Mouse (Mus musculus): ENCODE measurements around the gene Cdip1.

GRCm38 (mm10) chr16:4782515-4782914 lies 7.6 kb downstream of the Cdip1 start:
- TF ChIP-seq ZC3H11A (IDR thresholded peaks at IDR 0.05; ENCODE audit: borderline replicate concordance, low read depth, low read length) (no peak), HCFC1 (IDR thresholded peaks at IDR 0.05; ENCODE audit: borderline replicate concordance, insufficient read depth, low read length) (no peak)
